Mouse (Mus musculus) testis, adult 2 months (tissue): ENCODE results near the gene Cdc42se1. TPM values are rescaled to one million over a fixed set of nuclear protein-coding genes. Genes with fewer than 3 reads are reported as not detected.
"Not testable (repeated sequence)": the region's sequence is repeated elsewhere in the genome, so short reads cannot be mapped to it uniquely, and the experiment has no call there.

ENCODE experiments used
- H3K27ac ChIP-seq: fragments of 200-500 bp; 2 replicates; pipeline ENCODE4 v1.5.1; 2012; ENCODE audit warnings: low read depth, low read length; ENCODE audit not compliant: control insufficient read depth, insufficient read depth
- H3K27me3 ChIP-seq: fragments of 200-500 bp; 2 replicates; pipeline ENCODE4 v1.6.1; 2012; ENCODE audit warnings: mild to moderate bottlenecking, low read length, moderate library complexity; ENCODE audit not compliant: control insufficient read depth, insufficient read depth
- H3K36me3 ChIP-seq: fragments of 200-500 bp; 2 replicates; pipeline ENCODE4 v1.6.1; 2012; ENCODE audit warnings: mild to moderate bottlenecking, low read length; ENCODE audit not compliant: control insufficient read depth, insufficient read depth
- H3K4me1 ChIP-seq: fragments of 200-500 bp; 2 replicates; pipeline ENCODE4 v1.6.1; 2012; ENCODE audit warnings: low read length; ENCODE audit not compliant: control insufficient read depth, insufficient read depth
- H3K4me3 ChIP-seq: fragments of 200-500 bp; 2 replicates; pipeline ENCODE4 v1.5.1; 2012; ENCODE audit warnings: low read depth, mild to moderate bottlenecking, low read length, moderate library complexity, mixed read lengths; ENCODE audit not compliant: control insufficient read depth
- CTCF ChIP-seq: fragments of 200-500 bp; IDR thresholded peaks from 2 replicates; pipeline ENCODE4 v1.5.1; 2012; ENCODE audit warnings: low read depth, mild to moderate bottlenecking, inconsistent platforms, low read length, moderate library complexity; ENCODE audit not compliant: control insufficient read depth, insufficient read depth, insufficient replicate concordance
- POLR2A ChIP-seq: fragments of 200-500 bp; IDR thresholded peaks from 2 replicates; pipeline ENCODE4 v1.6.1; 2012; ENCODE audit warnings: low read depth, mild to moderate bottlenecking, inconsistent platforms, low read length, moderate library complexity; ENCODE audit not compliant: control insufficient read depth
- polyA plus RNA-seq: library from polyadenylated mRNA; depleted of rRNA; stranded (reverse); fragments of >200 nt; gene quantifications from 2 replicates; pipeline ENCODE4 v1.2.3, GENCODE M21; 2012

Cdc42se1 gene
- polyA plus RNA-seq, 1 experiment = 95.8 TPM

DNA sequence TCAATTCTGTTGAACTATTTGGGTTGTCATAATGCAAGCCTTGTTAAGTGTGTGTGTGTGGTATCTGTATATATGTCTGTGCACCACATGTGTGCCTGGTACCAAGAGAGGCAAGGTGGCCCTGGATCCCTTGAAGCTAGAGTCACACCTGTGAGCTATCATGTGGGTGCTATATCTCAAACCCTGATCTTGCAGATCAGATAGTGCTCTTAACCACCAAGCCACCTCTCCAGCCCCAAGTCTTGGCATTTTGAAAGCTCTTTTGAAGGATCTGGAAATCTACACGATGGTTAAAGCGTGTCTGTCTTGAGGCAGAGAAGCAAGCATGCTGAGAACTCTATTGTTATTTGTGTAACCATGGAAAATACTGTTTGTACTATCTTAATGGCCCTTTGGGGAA, 17.9 kb upstream of the Cdc42se1 start:
- Histone ChIP-seq H3K27me3 (no peaks in the 10 kb centered on the region), H3K27ac (no peak overlapping the region), H3K4me3 (no peak overlapping the region), H3K4me1 (no peaks in the 10 kb centered on the region), H3K36me3 (no peaks in the 10 kb centered on the region)
- TF ChIP-seq CTCF (no peak), POLR2A (no peak)

DNA sequence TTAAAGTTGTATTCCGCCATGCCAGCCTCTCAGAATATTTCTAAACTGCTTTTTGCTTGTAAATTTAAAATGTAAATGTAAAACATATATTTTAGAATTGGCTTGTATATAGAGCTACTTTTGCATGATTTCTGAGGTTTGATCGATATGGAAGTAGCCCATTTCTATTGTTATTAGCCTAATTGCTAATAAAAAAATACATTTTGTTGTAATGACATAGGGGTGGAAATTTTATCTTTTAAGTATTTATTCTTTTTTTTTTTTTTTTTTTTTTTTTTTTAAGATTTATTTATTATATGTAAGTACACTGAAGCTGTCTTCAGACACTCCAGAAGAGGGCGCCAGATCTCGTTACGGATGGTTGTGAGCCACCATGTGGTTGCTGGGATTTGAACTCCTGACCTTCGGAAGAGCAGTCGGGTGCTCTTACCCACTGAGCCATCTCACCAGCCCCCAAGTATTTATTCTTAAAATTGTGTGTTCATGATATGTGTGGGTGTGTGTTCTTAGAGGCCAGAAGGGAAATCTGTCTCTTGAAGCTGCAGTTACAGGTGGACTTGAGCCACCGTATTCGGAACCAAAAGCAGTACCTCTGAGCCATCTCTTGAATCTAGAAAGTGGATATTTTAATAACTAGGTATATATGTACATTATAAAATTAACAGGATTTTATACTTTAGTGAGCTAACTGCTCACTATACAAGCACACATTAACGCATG, 15.5 kb upstream of the Cdc42se1 start:
- not testable (repeated sequence) for H3K36me3 ChIP-seq, H3K27me3 ChIP-seq, H3K4me1 ChIP-seq, H3K27ac ChIP-seq, H3K4me3 ChIP-seq

DNA sequence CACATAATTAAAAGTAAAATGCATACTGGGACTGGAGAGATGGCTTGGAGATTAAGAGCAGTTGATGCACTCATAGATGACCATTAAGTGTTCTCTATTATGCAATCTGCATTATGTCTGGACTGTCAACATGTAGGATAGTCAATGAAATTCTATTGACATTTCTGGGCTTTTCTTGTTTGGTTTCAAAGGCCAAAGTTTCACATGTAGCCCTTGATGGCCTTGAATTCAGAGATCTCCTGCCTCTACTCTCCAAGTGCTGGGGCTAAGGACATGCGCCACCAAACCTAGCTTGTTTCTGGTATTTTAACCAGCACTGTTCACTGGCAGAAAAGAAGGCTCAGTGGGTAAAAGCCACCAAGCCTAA, 14.9 kb upstream of the Cdc42se1 start:
- Histone ChIP-seq H3K4me3 (no peak overlapping the region), H3K4me1 (no peaks in the 10 kb centered on the region; the same call in 1 of the 2 replicates), H3K27me3 (no peaks in the 10 kb centered on the region), H3K27ac (no peak overlapping the region), H3K36me3 (no peaks in the 10 kb centered on the region)
- no peak for TF ChIP-seq POLR2A
- TF ChIP-seq CTCF = no peak

DNA sequence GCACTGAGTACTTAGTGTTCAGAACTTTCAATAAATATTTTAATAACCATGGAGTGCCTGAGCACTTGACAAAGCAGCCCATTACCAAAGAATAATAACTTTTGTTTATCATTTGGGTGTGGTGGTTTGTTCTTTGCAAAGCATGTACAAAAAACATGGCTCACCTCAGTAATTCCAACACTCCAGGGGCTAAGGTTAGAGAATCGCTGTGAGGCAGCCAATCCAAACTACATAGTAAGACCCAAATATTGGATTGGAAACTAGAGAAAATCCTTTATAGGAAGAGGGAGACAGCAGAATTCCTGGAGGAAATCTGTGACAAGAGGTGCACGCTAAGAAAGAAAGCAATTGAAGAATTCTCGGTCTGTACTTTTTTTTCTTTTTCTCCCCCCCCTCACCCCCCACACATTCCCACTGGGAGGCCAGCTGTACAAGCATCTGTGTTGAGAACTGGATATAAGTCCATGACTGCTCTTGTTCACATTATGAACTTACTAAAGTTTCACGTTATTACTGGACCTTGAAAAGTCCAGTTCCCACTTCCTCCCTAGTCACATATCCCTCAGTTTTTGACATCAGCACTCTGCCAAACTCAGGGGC, 11.8 kb upstream of the Cdc42se1 start:
- TF ChIP-seq CTCF (no peak), POLR2A (no peak)
- Histone ChIP-seq H3K4me3 (peak overlapping the region; percentile 95), H3K27ac (peak overlapping the region; percentile 75), H3K4me1 (no peaks in the 10 kb centered on the region; the same call in 1 of the 2 replicates), H3K36me3 (no peaks in the 10 kb centered on the region), H3K27me3 (no peaks in the 10 kb centered on the region)

DNA sequence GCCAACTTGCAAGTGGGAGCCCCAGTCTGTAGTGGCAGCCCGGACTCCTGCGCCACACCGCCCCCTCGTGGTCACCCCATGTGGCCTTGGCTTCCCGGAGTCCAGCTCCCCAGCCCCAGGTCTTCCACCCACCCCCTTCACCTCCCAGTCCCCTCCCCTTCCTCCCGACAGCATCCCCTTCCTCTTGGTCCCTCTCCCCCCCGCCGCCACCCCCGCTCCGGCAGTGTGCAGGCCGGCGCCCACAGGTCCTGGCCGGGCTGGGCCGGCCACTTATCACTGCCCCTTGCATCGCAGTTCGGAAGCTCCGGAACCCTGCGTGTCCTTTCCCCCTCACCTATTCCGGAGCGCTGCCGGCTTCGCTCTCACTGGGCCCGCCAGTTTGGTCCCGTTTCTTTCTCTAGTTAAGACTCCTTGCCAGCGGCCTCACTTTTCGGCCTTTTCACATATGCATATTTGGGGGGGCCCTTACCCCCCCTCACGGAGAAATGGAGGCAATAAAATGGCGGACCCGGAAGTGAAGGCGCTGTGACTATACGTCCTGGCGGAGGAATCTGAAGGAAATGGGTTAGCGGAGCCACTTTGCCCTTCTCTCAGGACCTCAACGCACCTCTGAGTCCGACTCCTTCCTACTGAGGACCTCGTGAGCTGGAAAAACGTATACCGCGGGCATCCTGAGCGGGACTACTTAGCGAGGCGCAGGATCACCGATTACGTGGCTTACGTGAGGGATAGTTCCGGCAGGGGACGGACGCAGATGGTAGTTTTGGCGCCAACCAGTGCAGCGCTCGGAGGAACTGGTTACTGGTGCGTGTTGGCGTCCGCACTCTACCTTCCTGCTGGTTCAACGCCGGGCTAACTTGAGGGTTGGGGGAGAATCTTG, 11.0 kb upstream of the Cdc42se1 start, which contains the start of gene Gabpb2:
Gabpb2 (minus strand) TSS at position 662 of the 880 bp plus-strand sequence.
- TF ChIP-seq POLR2A (peak; percentile 81; the same call in 1 of the 2 replicates), CTCF (peak; percentile 81; the same call in 1 of the 2 replicates)
- H3K36me3 ChIP-seq = no peaks in the 10 kb centered on the region
- H3K4me3 ChIP-seq = peak within 1 kb of the TSS; percentile 95
- H3K27me3 ChIP-seq = no peaks in the 10 kb centered on the region
- no peaks in the 10 kb centered on the region; the same call in 1 of the 2 replicates for H3K4me1 ChIP-seq
- peak within 1 kb of the TSS; percentile 94 for H3K27ac ChIP-seq

DNA sequence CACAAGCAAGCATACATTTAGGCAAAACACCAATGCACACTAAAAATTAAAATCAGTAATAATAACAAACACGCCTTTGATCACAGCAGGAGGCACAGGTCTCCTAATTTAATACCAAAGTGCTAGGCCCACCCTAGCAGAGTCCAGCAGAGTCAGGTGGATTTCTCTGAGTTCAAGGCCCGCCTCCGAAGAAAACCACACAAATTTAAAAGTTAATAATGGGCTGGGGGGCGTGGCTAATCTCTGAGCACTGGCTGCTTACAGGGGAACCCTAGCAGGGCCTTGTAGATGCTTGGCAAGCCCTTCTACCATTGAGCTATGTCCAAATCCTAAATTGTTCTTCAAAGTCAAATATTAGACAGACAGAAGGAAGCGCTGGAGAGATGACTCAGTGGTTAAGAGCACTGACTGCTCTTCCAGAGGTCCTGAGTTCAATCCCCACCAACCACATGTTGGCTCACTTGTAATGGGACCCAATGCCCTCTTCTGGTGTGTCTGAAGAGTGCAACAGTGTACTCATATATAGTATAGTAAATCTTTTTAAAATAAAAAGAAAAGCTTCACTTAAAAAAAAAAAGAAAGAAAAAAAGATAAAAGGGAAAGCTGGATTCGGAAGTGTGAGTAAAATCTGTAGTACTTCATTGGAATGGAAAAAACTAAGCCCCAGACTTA, 9.9 kb upstream of the Cdc42se1 start:
- TF ChIP-seq POLR2A (no peak), CTCF (no peak)
- Histone ChIP-seq H3K36me3 (no peaks in the 10 kb centered on the region), H3K4me1 (no peaks in the 10 kb centered on the region; the same call in 1 of the 2 replicates), H3K4me3 (peak overlapping the region; percentile 95; the same call in 1 of the 2 replicates), H3K27me3 (no peaks in the 10 kb centered on the region), H3K27ac (no peak overlapping the region; the same call in 1 of the 2 replicates)

DNA sequence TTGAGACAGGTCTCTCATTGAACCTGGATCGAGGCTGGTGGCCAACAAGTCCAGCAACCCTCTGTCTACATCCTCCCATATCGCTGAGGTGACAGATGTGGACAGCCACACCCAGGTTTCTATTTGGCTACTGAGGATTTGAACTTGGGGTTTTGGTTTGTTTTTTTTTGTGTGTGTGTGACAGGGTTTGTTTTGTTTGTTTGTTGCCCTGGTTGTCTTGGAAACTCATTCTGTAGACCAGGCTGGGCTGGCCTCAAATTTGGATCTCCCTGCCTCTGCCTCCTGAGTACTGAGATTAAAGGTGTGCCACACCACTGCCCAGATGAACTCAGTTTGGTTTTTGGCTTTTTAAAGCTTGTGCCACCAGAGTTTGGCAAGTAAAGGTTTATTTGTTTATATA, 5.5 kb upstream of the Cdc42se1 start:
- TF ChIP-seq POLR2A (no peak), CTCF (no peak)
- H3K36me3 ChIP-seq = no peaks in the 10 kb centered on the region
- no peaks in the 10 kb centered on the region for H3K27me3 ChIP-seq
- no peaks in the 10 kb centered on the region for H3K4me1 ChIP-seq
- no peak overlapping the region for H3K4me3 ChIP-seq
- no peak overlapping the region for H3K27ac ChIP-seq
